Mouse (Mus musculus) embryonic facial prominence, embryonic 12.5 days (tissue): ENCODE results near the gene Pitx2. TPM values are rescaled to one million over a fixed set of nuclear protein-coding genes. Genes with fewer than 3 reads are reported as not detected.

ENCODE experiments used
- ATAC-seq: fragments of 200-750 bp; cut with Nextera tagmentation; 2 replicates; pipeline ENCODE4 v1.8.0; 2017; ENCODE audit not compliant: insufficient number of reproducible peaks, insufficient read depth, low FRiP score, low TSS enrichment
- H3K27ac ChIP-seq: fragments of 300-500 bp; sonication (generic); 2 replicates; pipeline ENCODE4 v1.5.1; 2016; ENCODE audit warnings: mild to moderate bottlenecking
- H3K27me3 ChIP-seq: fragments of 300-500 bp; sonication (generic); 2 replicates; pipeline ENCODE4 v1.6.1; 2016; ENCODE audit warnings: mild to moderate bottlenecking, moderate library complexity
- H3K36me3 ChIP-seq: fragments of 300-500 bp; sonication (generic); 2 replicates; pipeline ENCODE4 v1.6.1; 2016; ENCODE audit warnings: mild to moderate bottlenecking
- H3K4me1 ChIP-seq: fragments of 300-500 bp; sonication (generic); 2 replicates; pipeline ENCODE4 v1.6.1; 2016
- H3K4me2 ChIP-seq: fragments of 300-500 bp; sonication (generic); replicated peaks from 2 replicates; pipeline ENCODE4 v1.6.1; 2016; ENCODE audit warnings: mild to moderate bottlenecking, moderate library complexity
- H3K4me3 ChIP-seq: fragments of 300-500 bp; sonication (generic); 2 replicates; pipeline ENCODE4 v1.5.1; 2016; ENCODE audit warnings: mild to moderate bottlenecking
- H3K9ac ChIP-seq: fragments of 300-500 bp; sonication (generic); 2 replicates; pipeline ENCODE4 v1.6.1; 2016; ENCODE audit warnings: mild to moderate bottlenecking, moderate library complexity
- H3K9me3 ChIP-seq: fragments of 300-500 bp; sonication (generic); 2 replicates; pipeline ENCODE4 v1.6.1; 2016; ENCODE audit warnings: mild to moderate bottlenecking, moderate library complexity
- WGBS: fragments of 180-500 bp; shearing (Covaris S2); methylation state at CpG from one replicate; pipeline ENCODE4 v1.1.7; 2016; 5-methylcytosine and 5-hydroxymethylcytosine counted together
- polyA plus RNA-seq: library from polyadenylated mRNA; unstranded; fragments of >200 nt; fragmentation: Nextera tagmentation; extraction: Ambion mirVana; gene quantifications from 2 replicates; pipeline ENCODE4 v1.2.1, GENCODE M21; 2016

Gene Pitx2
- polyA plus RNA-seq, 1 experiment from 2014 or later, result 54.6 TPM

- peak overlapping the region; percentile 63 for H3K4me2 ChIP-seq
- no peaks in the 10 kb centered on the region for H3K9me3 ChIP-seq
- no peaks in the 10 kb centered on the region for H3K36me3 ChIP-seq
- peak overlapping the region; percentile 52 for H3K9ac ChIP-seq
- WGBS, result 2% methylated on average over 36 of the region's 36 CpGs
- H3K27ac ChIP-seq, result peak overlapping the region; percentile 69
- peaks cover 12% of the 10 kb centered on the region; the same call in 1 of the 2 replicates for H3K4me1 ChIP-seq
- H3K4me3 ChIP-seq, result peak overlapping the region; percentile 38
- H3K27me3 ChIP-seq, result peaks cover 70% of the 10 kb centered on the region
- ATAC-seq, result no peak
Measured at GRCm38 (mm10) chr3:129202871-129203740, 3.4 kb downstream of the Pitx2 start.

- Histone ChIP-seq H3K9ac (peak overlapping the region; percentile 52), H3K27ac (peak overlapping the region; percentile 69), H3K9me3 (no peaks in the 10 kb centered on the region), H3K27me3 (peaks cover 71% of the 10 kb centered on the region), H3K4me2 (peak overlapping the region; percentile 63), H3K4me1 (peaks cover 12% of the 10 kb centered on the region; the same call in 1 of the 2 replicates), H3K4me3 (peak overlapping the region; percentile 38), H3K36me3 (no peaks in the 10 kb centered on the region)
- WGBS, result under 1% methylated on average over 35 of the region's 35 CpGs
- ATAC-seq, result peak; percentile 17; the same call in 1 of the 2 replicates
Measured at GRCm38 (mm10) chr3:129203761-129204440, 4.2 kb downstream of the Pitx2 start.

GRCm38 (mm10) chr3:129204441-129205313 is 5.0 kb downstream of the Pitx2 start:
- WGBS, result under 1% methylated on average over 48 of the region's 48 CpGs
- ATAC-seq, result peak; percentile 92
- H3K9ac ChIP-seq, result peak overlapping the region; percentile 52
- H3K27me3 ChIP-seq, result peaks cover 71% of the 10 kb centered on the region
- peak overlapping the region; percentile 63 for H3K4me2 ChIP-seq
- H3K9me3 ChIP-seq, result no peaks in the 10 kb centered on the region
- H3K4me1 ChIP-seq, result peaks cover 8% of the 10 kb centered on the region; the same call in 1 of the 2 replicates
- no peaks in the 10 kb centered on the region for H3K36me3 ChIP-seq
- peak overlapping the region; percentile 69 for H3K27ac ChIP-seq
- H3K4me3 ChIP-seq, result peak overlapping the region; percentile 38

- peaks cover 77% of the 10 kb centered on the region for H3K27me3 ChIP-seq
- no peak for ATAC-seq
- no peaks in the 10 kb centered on the region for H3K9me3 ChIP-seq
- no peaks in the 10 kb centered on the region for H3K36me3 ChIP-seq
- 0 out of 2 replicates have a peak, but pooled peaks cover 6% of the 10 kb centered on the region for H3K4me1 ChIP-seq
- no peak overlapping the region for H3K4me3 ChIP-seq
- H3K27ac ChIP-seq, result no peak overlapping the region
- H3K4me2 ChIP-seq, result peak overlapping the region; percentile 63
- 0 out of 2 replicates have a peak overlapping the region, but pooled peaks have one; percentile 52 for H3K9ac ChIP-seq
- WGBS, result 2% methylated on average over 18 of the region's 18 CpGs
Measured at GRCm38 (mm10) chr3:129205481-129206175, 6.0 kb downstream of the Pitx2 start.

GRCm38 (mm10) chr3:129206776-129207175 is 7.1 kb downstream of the Pitx2 start:
- peaks cover 84% of the 10 kb centered on the region for H3K27me3 ChIP-seq
- no peak overlapping the region for H3K27ac ChIP-seq
- peak overlapping the region; percentile 35 for H3K4me2 ChIP-seq
- no peaks in the 10 kb centered on the region for H3K9me3 ChIP-seq
- H3K36me3 ChIP-seq, result no peaks in the 10 kb centered on the region
- no peak for ATAC-seq
- 0 out of 2 replicates have a peak overlapping the region, but pooled peaks have one; percentile 12 for H3K9ac ChIP-seq
- peak overlapping the region; percentile 14 for H3K4me3 ChIP-seq
- 0 out of 2 replicates have a peak, but pooled peaks cover 6% of the 10 kb centered on the region for H3K4me1 ChIP-seq
- WGBS, result 4% methylated on average over 13 of the region's 13 CpGs

- Histone ChIP-seq H3K4me2 (peak overlapping the region; percentile 35), H3K9me3 (no peaks in the 10 kb centered on the region), H3K4me3 (peak overlapping the region; percentile 14), H3K36me3 (no peaks in the 10 kb centered on the region), H3K27ac (no peak overlapping the region), H3K9ac (no peak overlapping the region), H3K4me1 (0 out of 2 replicates have a peak, but pooled peaks cover 6% of the 10 kb centered on the region), H3K27me3 (peaks cover 90% of the 10 kb centered on the region)
- WGBS, result 4% methylated on average over 24 of the region's 24 CpGs
- no peak for ATAC-seq
Measured at GRCm38 (mm10) chr3:129207231-129208030, 7.8 kb downstream of the Pitx2 start.

GRCm38 (mm10) chr3:129208031-129208380 is 8.3 kb downstream of the Pitx2 start:
- Histone ChIP-seq H3K4me1 (0 out of 2 replicates have a peak, but pooled peaks cover 6% of the 10 kb centered on the region), H3K36me3 (no peaks in the 10 kb centered on the region), H3K9ac (no peak overlapping the region), H3K27me3 (peaks cover 88% of the 10 kb centered on the region), H3K4me3 (no peak overlapping the region), H3K27ac (no peak overlapping the region), H3K4me2 (peak overlapping the region; percentile 35; the same call in 1 of the 2 replicates), H3K9me3 (no peaks in the 10 kb centered on the region)
- WGBS, result 4% methylated on average over 7 of the region's 7 CpGs
- ATAC-seq, result no peak

GRCm38 (mm10) chr3:129208421-129208820 is 8.7 kb downstream of the Pitx2 start:
- Histone ChIP-seq H3K4me2 (no peak overlapping the region), H3K4me3 (no peak overlapping the region), H3K27me3 (peaks cover 90% of the 10 kb centered on the region), H3K36me3 (no peaks in the 10 kb centered on the region), H3K9me3 (no peaks in the 10 kb centered on the region), H3K4me1 (0 out of 2 replicates have a peak, but pooled peaks cover 6% of the 10 kb centered on the region), H3K27ac (no peak overlapping the region), H3K9ac (no peak overlapping the region)
- WGBS, result 9% methylated on average over 10 of the region's 10 CpGs
- ATAC-seq, result no peak

- Histone ChIP-seq H3K4me2 (no peak overlapping the region), H3K4me1 (peaks cover 8% of the 10 kb centered on the region), H3K36me3 (no peaks in the 10 kb centered on the region), H3K27me3 (peaks cover 90% of the 10 kb centered on the region), H3K9ac (no peak overlapping the region), H3K9me3 (no peaks in the 10 kb centered on the region), H3K4me3 (no peak overlapping the region), H3K27ac (no peak overlapping the region)
- 6% methylated on average over 4 of the region's 4 CpGs for WGBS
- no peak for ATAC-seq
Measured at GRCm38 (mm10) chr3:129209266-129209665, 9.6 kb downstream of the Pitx2 start.

- 3% methylated on average over 4 of the region's 4 CpGs for WGBS
Measured at GRCm38 (mm10) chr3:129209771-129210170, 10.1 kb downstream of the Pitx2 start.

More at GRCm38 (mm10) chr3:129209771-129210170, 10.1 kb downstream of the Pitx2 start:
- Histone ChIP-seq H3K4me1 (peaks cover 9% of the 10 kb centered on the region), H3K4me2 (no peak overlapping the region), H3K4me3 (no peak overlapping the region), H3K9me3 (no peaks in the 10 kb centered on the region), H3K27me3 (peaks cover 90% of the 10 kb centered on the region), H3K9ac (no peak overlapping the region), H3K27ac (no peak overlapping the region), H3K36me3 (no peaks in the 10 kb centered on the region)
- ATAC-seq, result no peak
